Mouse (Mus musculus): ENCODE data around the gene Rpl36.

GRCm38 (mm10) chr17:56643237-56643636 is 30.0 kb downstream of the Rpl36 start:
- TF ChIP-seq CTCF (IDR thresholded peaks at IDR 0.05; ENCODE audit: low read depth) (no peak), EP300 (IDR thresholded peaks at IDR 0.05; ENCODE audit: low read depth) (no peak)

Data from liver, postnatal 0 days (tissue).